Mouse (Mus musculus): ENCODE measurements around the gene Dnajc6. TPM values are rescaled to one million over a fixed set of nuclear protein-coding genes. Genes with fewer than 3 reads are reported as not detected.

The Dnajc6 gene
- total and polyA plus RNA-seq, 3 experiments, result 0.29 to 0.41 (median 0.35) TPM

DNA sequence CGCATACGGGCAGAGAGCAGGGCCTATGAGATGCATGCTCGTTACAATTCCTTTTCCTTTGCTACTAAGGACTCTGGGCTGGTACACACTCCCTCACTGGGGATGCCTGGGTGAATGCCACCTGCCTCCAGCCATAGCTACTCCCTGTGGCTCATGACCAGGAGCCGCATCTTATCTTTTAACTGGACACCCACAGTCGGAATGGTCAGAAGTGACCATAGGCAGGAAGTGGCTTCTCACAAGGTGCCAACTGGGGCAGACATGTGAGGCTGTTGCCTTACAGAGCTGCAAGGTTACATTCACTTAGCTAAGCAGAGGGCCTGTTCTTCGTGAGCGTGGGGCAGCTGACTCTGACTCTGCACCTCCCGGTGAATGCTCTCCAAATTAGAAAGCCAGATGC is 39.3 kb upstream of the Dnajc6 start:
- TF ChIP-seq EP300 (IDR thresholded peaks at IDR 0.05; ENCODE audit: insufficient read depth, low read depth, low read length), result no peak
- no peak for TF ChIP-seq CTCF (IDR thresholded peaks at IDR 0.05)
- Histone ChIP-seq H3K4me1 (ENCODE audit: control insufficient read depth, insufficient read depth, low read length) (no peaks in the 10 kb centered on the region), H3K4me3 (no peak overlapping the region), H3K27me3 (ENCODE audit: control insufficient read depth, insufficient read depth, low read length) (no peaks in the 10 kb centered on the region), H3K36me3 (ENCODE audit: control insufficient read depth, insufficient read depth, low read length) (no peaks in the 10 kb centered on the region), H3K27ac (no peak overlapping the region), H3K9ac (ENCODE audit: low read depth, low read length) (no peak overlapping the region), H3K79me2 (replicated peaks; ENCODE audit: control insufficient read depth, insufficient read depth, low read length) (no peaks in the 10 kb centered on the region)
- intact Hi-C loops (cut with DNase I), result loop anchor here (10.0 kb wide), 1 partner anchor 292 kb away; no protein-coding TSS in a partner anchor
- WGBS, result 75% methylated on average over 8 of the region's 8 CpGs
- no peak for DNase-seq

DNA sequence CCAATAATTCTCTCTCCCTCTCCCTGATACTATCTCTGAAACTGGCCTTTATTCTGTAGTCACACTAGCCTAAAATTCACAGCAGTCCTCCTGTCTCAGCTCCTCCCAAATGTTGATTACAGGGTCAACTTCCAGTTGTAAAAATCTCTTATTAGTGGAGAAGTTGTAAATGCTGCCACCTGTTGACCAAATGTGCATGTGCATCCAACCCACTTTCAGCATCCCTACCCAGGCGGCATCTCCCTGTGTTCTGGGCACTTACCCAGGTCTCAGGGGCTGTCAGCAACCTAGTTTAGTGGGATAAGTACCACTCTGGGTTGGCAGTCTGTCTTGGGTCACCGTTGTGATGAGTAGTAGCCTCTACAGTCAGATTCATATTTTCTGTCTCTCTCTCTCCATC is 38.1 kb upstream of the Dnajc6 start:
- Histone ChIP-seq H3K9ac (ENCODE audit: low read depth, low read length) (no peak overlapping the region), H3K36me3 (ENCODE audit: control insufficient read depth, insufficient read depth, low read length) (no peaks in the 10 kb centered on the region), H3K4me1 (ENCODE audit: control insufficient read depth, insufficient read depth, low read length) (no peaks in the 10 kb centered on the region), H3K4me3 (no peak overlapping the region), H3K27me3 (ENCODE audit: control insufficient read depth, insufficient read depth, low read length) (no peaks in the 10 kb centered on the region), H3K79me2 (replicated peaks; ENCODE audit: control insufficient read depth, insufficient read depth, low read length) (no peaks in the 10 kb centered on the region), H3K27ac (no peak overlapping the region)
- TF ChIP-seq EP300 (IDR thresholded peaks at IDR 0.05; ENCODE audit: insufficient read depth, low read depth, low read length), result no peak
- peak; percentile 86 for TF ChIP-seq CTCF (IDR thresholded peaks at IDR 0.05)
- peak; percentile 36 to 44 for DNase-seq
- 18% methylated on average over 2 of the region's 2 CpGs for WGBS
- intact Hi-C loops (cut with DNase I), result loop anchor here (2.0 to 10.0 kb wide), 3 partner anchors 66 to 294 kb away; no protein-coding TSS in a partner anchor

GRCm38 (mm10) chr4:101459358-101459757 is 37.1 kb upstream of the Dnajc6 start:
- Histone ChIP-seq H3K4me3 (no peak overlapping the region), H3K4me1 (ENCODE audit: control insufficient read depth, insufficient read depth, low read length) (no peaks in the 10 kb centered on the region), H3K79me2 (replicated peaks; ENCODE audit: control insufficient read depth, insufficient read depth, low read length) (no peaks in the 10 kb centered on the region), H3K36me3 (ENCODE audit: control insufficient read depth, insufficient read depth, low read length) (no peaks in the 10 kb centered on the region), H3K9ac (ENCODE audit: low read depth, low read length) (no peak overlapping the region), H3K27me3 (ENCODE audit: control insufficient read depth, insufficient read depth, low read length) (no peaks in the 10 kb centered on the region), H3K27ac (no peak overlapping the region)
- intact Hi-C loops (cut with DNase I), result loop anchor here (2.0 to 10.0 kb wide), 3 partner anchors 67 to 295 kb away; no protein-coding TSS in a partner anchor
- TF ChIP-seq EP300 (IDR thresholded peaks at IDR 0.05; ENCODE audit: insufficient read depth, low read depth, low read length), result no peak
- no peak for TF ChIP-seq POLR2A (IDR thresholded peaks at IDR 0.05; ENCODE audit: insufficient read depth, low read depth, low read length)
- no peak for TF ChIP-seq CTCF (IDR thresholded peaks at IDR 0.05)
- WGBS, result 91% methylated on average over 4 of the region's 4 CpGs
- DNase-seq, result no peak

DNA sequence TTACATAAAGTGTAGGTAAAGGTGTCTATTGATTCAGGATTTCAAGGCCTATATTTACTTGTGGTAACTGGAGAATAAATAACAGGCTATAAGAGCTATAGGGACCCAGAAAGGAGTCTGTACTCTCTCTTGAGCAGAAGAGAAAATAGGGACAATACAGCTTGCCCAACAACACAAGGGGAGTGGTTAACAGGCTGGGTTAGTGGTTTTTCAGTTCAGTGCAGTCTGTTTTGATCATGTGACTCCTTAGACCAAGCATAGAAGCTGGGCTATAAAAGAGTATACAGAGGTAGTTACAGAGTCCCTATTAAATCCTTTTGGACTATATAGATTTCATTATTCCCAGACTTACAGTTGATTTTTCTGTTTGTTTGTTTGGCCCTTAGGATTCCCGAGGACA is 36.3 kb upstream of the Dnajc6 start:
- 88% methylated on average over 1 of the region's 1 CpGs for WGBS
- TF ChIP-seq POLR2A (IDR thresholded peaks at IDR 0.05; ENCODE audit: insufficient read depth, low read depth, low read length) (no peak), EP300 (IDR thresholded peaks at IDR 0.05; ENCODE audit: insufficient read depth, low read depth, low read length) (no peak), CTCF (IDR thresholded peaks at IDR 0.05) (no peak)
- Histone ChIP-seq H3K9ac (ENCODE audit: low read depth, low read length) (no peak overlapping the region), H3K27ac (no peak overlapping the region), H3K36me3 (ENCODE audit: control insufficient read depth, insufficient read depth, low read length) (no peaks in the 10 kb centered on the region), H3K4me1 (ENCODE audit: control insufficient read depth, insufficient read depth, low read length) (no peaks in the 10 kb centered on the region), H3K27me3 (ENCODE audit: control insufficient read depth, insufficient read depth, low read length) (no peaks in the 10 kb centered on the region), H3K4me3 (no peak overlapping the region), H3K79me2 (replicated peaks; ENCODE audit: control insufficient read depth, insufficient read depth, low read length) (no peaks in the 10 kb centered on the region)
- intact Hi-C loops (cut with DNase I), result no loop called here
- no peak for DNase-seq

- Histone ChIP-seq H3K79me2 (replicated peaks; ENCODE audit: control insufficient read depth, insufficient read depth, low read length) (no peaks in the 10 kb centered on the region), H3K9ac (ENCODE audit: low read depth, low read length) (no peak overlapping the region), H3K36me3 (ENCODE audit: control insufficient read depth, insufficient read depth, low read length) (no peaks in the 10 kb centered on the region), H3K4me1 (ENCODE audit: control insufficient read depth, insufficient read depth, low read length) (no peaks in the 10 kb centered on the region), H3K4me3 (no peak overlapping the region), H3K27ac (no peak overlapping the region), H3K27me3 (ENCODE audit: control insufficient read depth, insufficient read depth, low read length) (no peaks in the 10 kb centered on the region)
- no peak for TF ChIP-seq EP300 (IDR thresholded peaks at IDR 0.05; ENCODE audit: insufficient read depth, low read depth, low read length)
- no peak for TF ChIP-seq POLR2A (IDR thresholded peaks at IDR 0.05; ENCODE audit: insufficient read depth, low read depth, low read length)
- no peak for TF ChIP-seq CTCF (IDR thresholded peaks at IDR 0.05)
- intact Hi-C loops (cut with DNase I), result no loop called here
- no peak for DNase-seq
- 45% methylated on average over 2 of the region's 2 CpGs for WGBS
These were observed 34.4 kb upstream of the Dnajc6 start for GRCm38 (mm10) chr4:101462065-101462464.

DNA sequence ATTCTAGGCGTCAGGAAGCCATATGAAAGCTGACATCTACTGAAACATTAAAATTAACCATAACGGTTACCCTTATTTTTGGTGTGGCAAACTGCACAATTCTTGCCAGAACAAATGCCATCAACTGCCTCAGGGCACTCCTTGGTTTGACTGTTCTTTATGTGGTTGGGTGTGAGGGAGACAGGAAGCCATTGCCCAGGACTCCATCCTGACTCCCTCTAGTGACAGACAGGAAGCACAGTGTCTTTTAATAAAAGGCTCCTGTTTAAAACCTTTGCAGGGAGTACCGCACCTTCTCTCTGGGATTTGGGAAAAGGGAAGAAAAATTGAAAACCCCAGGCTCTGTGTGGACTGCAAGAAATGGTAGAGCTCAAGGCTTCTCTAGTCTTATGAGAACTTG is 30.2 kb upstream of the Dnajc6 start:
- Histone ChIP-seq H3K79me2 (replicated peaks; ENCODE audit: control insufficient read depth, insufficient read depth, low read length) (no peaks in the 10 kb centered on the region), H3K27ac (no peak overlapping the region), H3K4me1 (ENCODE audit: control insufficient read depth, insufficient read depth, low read length) (no peaks in the 10 kb centered on the region), H3K27me3 (ENCODE audit: control insufficient read depth, insufficient read depth, low read length) (no peaks in the 10 kb centered on the region), H3K9ac (ENCODE audit: low read depth, low read length) (no peak overlapping the region), H3K4me3 (no peak overlapping the region), H3K36me3 (ENCODE audit: control insufficient read depth, insufficient read depth, low read length) (no peaks in the 10 kb centered on the region)
- TF ChIP-seq POLR2A (IDR thresholded peaks at IDR 0.05; ENCODE audit: insufficient read depth, low read depth, low read length), result no peak
- TF ChIP-seq CTCF (IDR thresholded peaks at IDR 0.05), result no peak
- TF ChIP-seq EP300 (IDR thresholded peaks at IDR 0.05; ENCODE audit: insufficient read depth, low read depth, low read length), result no peak
- intact Hi-C loops (cut with DNase I), result no loop called here
- DNase-seq, result no peak
- 83% methylated on average over 3 of the region's 3 CpGs for WGBS
